Mouse (Mus musculus) spleen, adult 2 months (tissue): ENCODE results near the gene Kcnmb3. TPM values are rescaled to one million over a fixed set of nuclear protein-coding genes. Genes with fewer than 3 reads are reported as not detected.
A peak's percentile ranks its signal among the peaks of the same experiment; 100 is the strongest.
"Not testable (repeated sequence)": the region's sequence is repeated elsewhere in the genome, so short reads cannot be mapped to it uniquely, and the experiment has no call there.

Experiments used
- DNase-seq, 2 experiments: peaks; one replicate each; pipeline versions ENCODE4 v3.0.0 to v3.0.0-alpha.2; 2012 to 2021; ENCODE audit warnings: low spot score in 2 of 2, low read depth in 1 of 2
- H3K27ac ChIP-seq: fragments of 200-500 bp; 2 replicates; pipeline ENCODE4 v1.5.1; 2012; ENCODE audit warnings: low read length, inconsistent platforms; ENCODE audit not compliant: insufficient read depth
- H3K27me3 ChIP-seq: fragments of 200-500 bp; 2 replicates; pipeline ENCODE4 v1.6.1; 2012; ENCODE audit warnings: mild to moderate bottlenecking, moderate library complexity, low read length, inconsistent platforms; ENCODE audit not compliant: control insufficient read depth, insufficient read depth
- H3K36me3 ChIP-seq: fragments of 200-500 bp; 2 replicates; pipeline ENCODE4 v1.6.1; 2012; ENCODE audit warnings: mild to moderate bottlenecking, low read length, inconsistent platforms; ENCODE audit not compliant: control insufficient read depth, insufficient read depth
- H3K4me1 ChIP-seq: fragments of 200-500 bp; 2 replicates; pipeline ENCODE4 v1.6.1; 2011; ENCODE audit warnings: inconsistent platforms; ENCODE audit not compliant: control insufficient read depth, insufficient read depth, insufficient read length
- H3K4me3 ChIP-seq: fragments of 200-500 bp; 2 replicates; pipeline ENCODE4 v1.5.1; 2011; ENCODE audit warnings: mild to moderate bottlenecking, inconsistent platforms; ENCODE audit not compliant: insufficient read depth, insufficient read length; ENCODE audit errors: extremely low read depth
- CTCF ChIP-seq: fragments of 200-500 bp; IDR thresholded peaks from 2 replicates; pipeline ENCODE4 v1.5.1; 2011; ENCODE audit warnings: mild to moderate bottlenecking, inconsistent platforms; ENCODE audit not compliant: insufficient read depth, insufficient read length, insufficient replicate concordance; ENCODE audit errors: extremely low read depth
- POLR2A ChIP-seq: fragments of 200-500 bp; IDR thresholded peaks from 2 replicates; pipeline ENCODE4 v1.6.1; 2011; ENCODE audit warnings: low read depth, low read length, inconsistent platforms
- WGBS: fragments of 180-500 bp; shearing (Covaris S2); methylation state at CpG from one replicate; pipeline ENCODE4 v1.1.7; 2018; 5-methylcytosine and 5-hydroxymethylcytosine counted together
- polyA plus RNA-seq: library from polyadenylated mRNA; depleted of rRNA; stranded (reverse); fragments of >200 nt; gene quantifications from 2 replicates; pipeline ENCODE4 v1.2.3, GENCODE M21; 2012; rRNA removed

Kcnmb3 gene
- polyA plus RNA-seq, 1 experiment: 0.25 TPM

GRCm38 (mm10) chr3:32436101-32436500, 55.9 kb downstream of the Kcnmb3 start:
- H3K4me3 ChIP-seq: no peak overlapping the region
- no peak for DNase-seq
- WGBS: 89% methylated on average over 11 of the region's 11 CpGs
- TF ChIP-seq CTCF (no peak), POLR2A (no peak)
- H3K27ac ChIP-seq: no peak overlapping the region
- no peaks in the 10 kb centered on the region for H3K4me1 ChIP-seq
- no peaks in the 10 kb centered on the region for H3K27me3 ChIP-seq
- H3K36me3 ChIP-seq: peaks cover 23% of the 10 kb centered on the region

- WGBS: 76% methylated on average over 2 of the region's 2 CpGs
- no peak for TF ChIP-seq POLR2A
- TF ChIP-seq CTCF: no peak
These were observed 58.0 kb downstream of the Kcnmb3 start for GRCm38 (mm10) chr3:32434016-32434415.

GRCm38 (mm10) chr3:32430394-32430793, 61.6 kb downstream of the Kcnmb3 start:
- Histone ChIP-seq H3K27ac (no peak overlapping the region), H3K4me3 (no peak overlapping the region), H3K27me3 (no peaks in the 10 kb centered on the region), H3K4me1 (no peaks in the 10 kb centered on the region; the same call in 1 of the 2 replicates), H3K36me3 (no peaks in the 10 kb centered on the region)
- 62% methylated on average over 2 of the region's 2 CpGs for WGBS
- no peak for DNase-seq
- TF ChIP-seq CTCF: no peak
- no peak for TF ChIP-seq POLR2A

More at GRCm38 (mm10) chr3:32434016-32434415, 58.0 kb downstream of the Kcnmb3 start:
- Histone ChIP-seq H3K36me3 (peaks cover 14% of the 10 kb centered on the region), H3K27ac (peak overlapping the region; percentile 14; the same call in 1 of the 2 replicates), H3K4me1 (no peaks in the 10 kb centered on the region), H3K27me3 (no peaks in the 10 kb centered on the region), H3K4me3 (no peak overlapping the region)
- DNase-seq: no peak

GRCm38 (mm10) chr3:32429351-32429750, 62.7 kb downstream of the Kcnmb3 start:
- not testable (repeated sequence) for H3K36me3 ChIP-seq, H3K4me1 ChIP-seq, H3K4me3 ChIP-seq, DNase-seq, H3K27me3 ChIP-seq, H3K27ac ChIP-seq

- Histone ChIP-seq H3K27ac (no peak overlapping the region), H3K36me3 (no peaks in the 10 kb centered on the region), H3K4me3 (no peak overlapping the region), H3K27me3 (no peaks in the 10 kb centered on the region), H3K4me1 (no peaks in the 10 kb centered on the region; the same call in 1 of the 2 replicates)
- TF ChIP-seq POLR2A (no peak), CTCF (no peak)
- WGBS: 83% methylated on average over 4 of the region's 4 CpGs
- no peak for DNase-seq
These were observed 63.1 kb downstream of the Kcnmb3 start for GRCm38 (mm10) chr3:32428921-32429320.

GRCm38 (mm10) chr3:32428361-32428760, 63.7 kb downstream of the Kcnmb3 start:
- H3K27ac ChIP-seq: no peak overlapping the region
- H3K4me3 ChIP-seq: no peak overlapping the region
- no peaks in the 10 kb centered on the region for H3K36me3 ChIP-seq
- no peaks in the 10 kb centered on the region; the same call in 1 of the 2 replicates for H3K4me1 ChIP-seq
- H3K27me3 ChIP-seq: no peaks in the 10 kb centered on the region
- DNase-seq: no peak
- no peak for TF ChIP-seq CTCF
- no peak for TF ChIP-seq POLR2A
- 93% methylated on average over 3 of the region's 3 CpGs for WGBS

DNA sequence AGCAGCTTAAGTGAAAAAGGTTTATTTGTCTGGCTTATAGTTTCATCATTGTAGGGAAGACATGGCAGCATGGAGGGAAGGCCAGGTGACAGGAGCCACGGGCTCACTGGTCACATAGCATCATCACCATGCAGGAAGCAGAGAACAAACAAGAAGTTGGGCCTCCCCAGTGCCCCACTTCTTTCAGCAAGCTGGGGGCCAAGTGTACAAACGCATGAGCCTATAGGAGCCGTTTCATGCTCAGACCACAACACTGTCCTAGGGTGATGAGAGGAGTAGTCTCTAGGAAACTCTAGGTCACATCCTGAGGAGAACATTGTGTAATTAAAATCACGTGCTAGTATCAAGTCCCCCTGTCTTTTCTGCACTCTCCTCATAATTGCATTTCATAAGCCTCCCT, 64.3 kb downstream of the Kcnmb3 start:
- Histone ChIP-seq H3K4me1 (peaks cover 2% of the 10 kb centered on the region; the same call in 1 of the 2 replicates), H3K27me3 (no peaks in the 10 kb centered on the region), H3K27ac (no peak overlapping the region), H3K4me3 (no peak overlapping the region), H3K36me3 (no peaks in the 10 kb centered on the region)
- DNase-seq: no peak
- TF ChIP-seq CTCF (no peak), POLR2A (no peak)
- WGBS: 50% methylated on average over 4 of the region's 4 CpGs

Other genes with a start within 250 kb of the Kcnmb3 start
- 3.7 and 4.9 TPM in 2 replicates for gene Zmat3, start 126.2 kb downstream of the Kcnmb3 start, polyA plus RNA-seq
- 3.6 and 3.7 TPM in 2 replicates for gene Pik3ca, start 94.6 kb downstream of the Kcnmb3 start, polyA plus RNA-seq
- 22.6 and 23.6 TPM in 2 replicates for gene Zfp639, start 18.0 kb upstream of the Kcnmb3 start, polyA plus RNA-seq
- gene Mfn1, start 37.2 kb upstream of the Kcnmb3 start, polyA plus RNA-seq: 3.1 and 3.4 TPM in 2 replicates
- 11.2 and 13.9 TPM in 2 replicates for gene Gnb4, start 124.4 kb upstream of the Kcnmb3 start, polyA plus RNA-seq
- 12.9 and 14.8 TPM in 2 replicates for gene Actl6a, start 214.1 kb upstream of the Kcnmb3 start, polyA plus RNA-seq
- gene Ndufb5, start 244.8 kb upstream of the Kcnmb3 start, polyA plus RNA-seq: 65.3 and 82.2 TPM in 2 replicates
- 0.50 and 0.82 TPM in 2 replicates for gene Mrpl47, start 245.4 kb upstream of the Kcnmb3 start, polyA plus RNA-seq